Mouse (Mus musculus) liver, adult 2 months (tissue): ENCODE measurements around the gene Il18. TPM values are rescaled to one million over a fixed set of nuclear protein-coding genes. Genes with fewer than 3 reads are reported as not detected.

Experiments
- DNase-seq: peaks from one replicate; pipeline ENCODE4 v3.0.0-alpha.2; 2011; ENCODE audit warnings: low read depth, low spot score; ENCODE audit errors: extremely low read depth
- H3K27ac ChIP-seq: fragments of 200-500 bp; replicated peaks from 2 replicates; pipeline ENCODE4 v1.5.1; 2012; ENCODE audit warnings: low read depth, mild to moderate bottlenecking, control low read depth, inconsistent platforms, low read length; ENCODE audit not compliant: insufficient read depth
- H3K27me3 ChIP-seq: fragments of 200-500 bp; 2 replicates; pipeline ENCODE4 v1.6.1; 2012; ENCODE audit warnings: mild to moderate bottlenecking, moderate library complexity, low read length, inconsistent platforms; ENCODE audit not compliant: control insufficient read depth, insufficient read depth
- H3K36me3 ChIP-seq: fragments of 200-500 bp; 2 replicates; pipeline ENCODE4 v1.6.1; 2012; ENCODE audit warnings: low read length, inconsistent platforms; ENCODE audit not compliant: control insufficient read depth, insufficient read depth
- H3K4me1 ChIP-seq: fragments of 200-500 bp; 2 replicates; pipeline ENCODE4 v1.6.1; 2011; ENCODE audit warnings: low read length; ENCODE audit not compliant: control insufficient read depth, insufficient read depth
- H3K4me3 ChIP-seq: fragments of 200-500 bp; 2 replicates; pipeline ENCODE4 v1.5.1; 2011; ENCODE audit warnings: low read depth, mild to moderate bottlenecking, control low read depth, low read length, moderate library complexity; ENCODE audit not compliant: insufficient read depth
- H3K79me2 ChIP-seq: fragments of 200-500 bp; 2 replicates; pipeline ENCODE4 v1.6.1; 2012; ENCODE audit warnings: inconsistent platforms, mild to moderate bottlenecking, low read length, moderate library complexity; ENCODE audit not compliant: control insufficient read depth, insufficient read depth
- H3K9ac ChIP-seq: fragments of 200-500 bp; 2 replicates; pipeline ENCODE4 v1.6.1; 2012; ENCODE audit warnings: low read depth, mild to moderate bottlenecking, control low read depth, inconsistent platforms, low read length
- CTCF ChIP-seq: fragments of 200-500 bp; IDR thresholded peaks from 2 replicates; pipeline ENCODE4 v1.5.1; 2011; ENCODE audit warnings: low read depth, low read length, control low read depth
- POLR2A ChIP-seq: fragments of 200-500 bp; IDR thresholded peaks from 2 replicates; pipeline ENCODE4 v1.6.1; 2011; ENCODE audit warnings: low read length, control low read depth; ENCODE audit not compliant: insufficient read depth; ENCODE audit errors: extremely low read depth
- WGBS: fragments of 180-500 bp; shearing (Covaris S2); methylation state at CpG from one replicate; pipeline ENCODE4 v1.1.7; 2018; 5-methylcytosine and 5-hydroxymethylcytosine counted together
- polyA plus RNA-seq: library from polyadenylated mRNA; depleted of rRNA; stranded (reverse); fragments of >200 nt; gene quantifications from 2 replicates; pipeline ENCODE4 v1.2.3, GENCODE M21; 2012
- total RNA-seq: library from RNA; depleted of rRNA; stranded (reverse); fragments of >200 nt; gene quantifications from 2 replicates; pipeline ENCODE4 v1.2.3, GENCODE M21; 2014

Gene Il18
- total and polyA plus RNA-seq, 2 experiments, result 11.1 to 32.8 TPM

GRCm38 (mm10) chr9:50530890-50531289, 23.7 kb upstream of the Il18 start:
- H3K36me3 ChIP-seq, result peaks cover 10% of the 10 kb centered on the region; the same call in 1 of the 2 replicates
- WGBS, result 35% methylated on average over 2 of the region's 2 CpGs
- H3K9ac ChIP-seq, result no peak overlapping the region
- peaks cover 7% of the 10 kb centered on the region; the same call in 1 of the 2 replicates for H3K79me2 ChIP-seq
- H3K4me1 ChIP-seq, result peaks cover 18% of the 10 kb centered on the region
- no peak overlapping the region for H3K27ac ChIP-seq
- no peak overlapping the region for H3K4me3 ChIP-seq
- DNase-seq, result no peak
- TF ChIP-seq CTCF (no peak), POLR2A (no peak)
- H3K27me3 ChIP-seq, result no peaks in the 10 kb centered on the region

GRCm38 (mm10) chr9:50533328-50533727, 21.3 kb upstream of the Il18 start:
- 48% methylated on average over 11 of the region's 11 CpGs for WGBS
- TF ChIP-seq CTCF, result no peak
- TF ChIP-seq POLR2A, result no peak
- Histone ChIP-seq H3K27me3 (no peaks in the 10 kb centered on the region), H3K4me1 (peaks cover 8% of the 10 kb centered on the region), H3K27ac (peak overlapping the region; percentile 70), H3K36me3 (peaks cover 6% of the 10 kb centered on the region; the same call in 1 of the 2 replicates), H3K9ac (peak overlapping the region; percentile 2; the same call in 1 of the 2 replicates), H3K79me2 (no peaks in the 10 kb centered on the region), H3K4me3 (peak overlapping the region; percentile 30)
- no peak for DNase-seq

- H3K79me2 ChIP-seq, result no peaks in the 10 kb centered on the region
- peak overlapping the region; percentile 70 for H3K27ac ChIP-seq
- TF ChIP-seq POLR2A (no peak), CTCF (no peak)
- H3K36me3 ChIP-seq, result peaks cover 6% of the 10 kb centered on the region; the same call in 1 of the 2 replicates
- peak; percentile 91 for DNase-seq
- peak overlapping the region; percentile 30; the same call in 1 of the 2 replicates for H3K4me3 ChIP-seq
- no peak overlapping the region for H3K9ac ChIP-seq
- no peaks in the 10 kb centered on the region for H3K27me3 ChIP-seq
- WGBS, result 59% methylated on average over 3 of the region's 3 CpGs
- H3K4me1 ChIP-seq, result peaks cover 8% of the 10 kb centered on the region
Observed at GRCm38 (mm10) chr9:50533791-50534190, 20.8 kb upstream of the Il18 start.

- Histone ChIP-seq H3K4me3 (no peak overlapping the region), H3K27ac (peak overlapping the region; percentile 45; the same call in 1 of the 2 replicates), H3K9ac (no peak overlapping the region), H3K4me1 (peaks cover 8% of the 10 kb centered on the region), H3K36me3 (peaks cover 9% of the 10 kb centered on the region), H3K79me2 (no peaks in the 10 kb centered on the region), H3K27me3 (no peaks in the 10 kb centered on the region)
- 20% methylated on average over 5 of the region's 5 CpGs for WGBS
- TF ChIP-seq POLR2A, result no peak
- TF ChIP-seq CTCF, result no peak
- DNase-seq, result peak; percentile 87
Observed at GRCm38 (mm10) chr9:50535930-50536329, 18.7 kb upstream of the Il18 start.

GRCm38 (mm10) chr9:50536603-50537135, 18.0 kb upstream of the Il18 start:
- no peak for DNase-seq

GRCm38 (mm10) chr9:50537295-50537694, 17.3 kb upstream of the Il18 start:
- Histone ChIP-seq H3K27ac (no peak overlapping the region), H3K27me3 (no peaks in the 10 kb centered on the region), H3K9ac (no peak overlapping the region), H3K4me1 (peaks cover 8% of the 10 kb centered on the region), H3K4me3 (no peak overlapping the region), H3K36me3 (peaks cover 15% of the 10 kb centered on the region), H3K79me2 (no peaks in the 10 kb centered on the region)
- TF ChIP-seq POLR2A, result no peak
- TF ChIP-seq CTCF, result no peak
- DNase-seq, result no peak
- WGBS, result 86% methylated on average over 4 of the region's 4 CpGs

More at GRCm38 (mm10) chr9:50536603-50537135, 18.0 kb upstream of the Il18 start:
- no peaks in the 10 kb centered on the region for H3K79me2 ChIP-seq
- no peak overlapping the region for H3K9ac ChIP-seq
- H3K4me3 ChIP-seq, result no peak overlapping the region
- peaks cover 8% of the 10 kb centered on the region for H3K4me1 ChIP-seq
- H3K27ac ChIP-seq, result no peak overlapping the region
- peaks cover 11% of the 10 kb centered on the region for H3K36me3 ChIP-seq
- no peak for TF ChIP-seq POLR2A
- no peak for TF ChIP-seq CTCF
- no peaks in the 10 kb centered on the region for H3K27me3 ChIP-seq
- WGBS, result 86% methylated on average over 7 of the region's 7 CpGs
